Mouse (Mus musculus) left cerebral cortex, adult 2 months (tissue): ENCODE data around the gene Rabep1. TPM values are rescaled to one million over a fixed set of nuclear protein-coding genes. Genes with fewer than 3 reads are reported as not detected.
"Not testable (repeated sequence)": the region's sequence is repeated elsewhere in the genome, so short reads cannot be mapped to it uniquely, and the experiment has no call there.

Experiments used
- DNase-seq, 2 experiments: peaks; one replicate each; pipeline ENCODE4 v3.0.0; 2021 to 2022; ENCODE audit warnings: low spot score in 2 of 2, mixed read lengths in 1 of 2; ENCODE audit errors: extremely low spot score in 1 of 2
- H3K27ac ChIP-seq: fragments of 200-600 bp; 2 replicates; pipeline ENCODE4 v1.8.1; 2022
- H3K4me3 ChIP-seq: fragments of 200-600 bp; 2 replicates; pipeline ENCODE4 v1.8.1; 2022
- CTCF ChIP-seq: fragments of 200-600 bp; IDR thresholded peaks from 2 replicates; pipeline ENCODE4 v1.8.1; 2022; ENCODE audit warnings: antibody characterized with exemption, mild to moderate bottlenecking, moderate library complexity
- intact Hi-C: fragments of 180-260 bp; cut with DNase I; formaldehyde crosslinking; loops from one replicate; pipeline ENCODE4 v1.15.1; 2025
- total RNA-seq, 2 experiments: library from RNA; stranded (reverse); gene quantifications; 2 replicates each; pipeline ENCODE4 v1.2.3; 2021

Rabep1 gene
- total RNA-seq, 2 experiments from 2014 or later = 125 to 132 TPM

DNA sequence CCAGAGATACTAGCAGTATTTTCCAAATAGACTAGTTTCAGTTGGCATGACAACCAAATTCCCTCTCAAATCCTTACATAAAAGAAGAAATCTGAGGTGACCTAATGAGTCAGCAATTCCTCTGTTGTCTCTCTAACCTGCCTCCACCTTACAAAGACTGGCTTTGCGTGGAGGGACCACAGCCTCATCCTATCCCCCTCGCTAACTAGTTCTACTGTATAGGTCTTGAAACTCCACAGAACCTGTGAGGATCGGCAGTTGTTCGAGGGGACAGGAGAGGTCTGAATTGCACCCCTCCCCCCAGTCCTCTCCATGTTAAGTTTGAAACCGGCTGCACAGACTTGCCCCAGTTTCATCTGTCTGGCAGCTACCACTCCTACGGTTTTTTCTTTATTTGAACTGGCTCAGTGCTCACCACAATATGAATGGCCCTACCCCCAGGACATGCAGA lies 9.2 kb upstream of the Rabep1 start:
- Histone ChIP-seq H3K27ac (peak overlapping the region; percentile 70), H3K4me3 (no peak overlapping the region)
- peak in 1 of 2 experiments; percentile 30 for DNase-seq
- TF ChIP-seq CTCF = no peak
- intact Hi-C loops = no loop called here

DNA sequence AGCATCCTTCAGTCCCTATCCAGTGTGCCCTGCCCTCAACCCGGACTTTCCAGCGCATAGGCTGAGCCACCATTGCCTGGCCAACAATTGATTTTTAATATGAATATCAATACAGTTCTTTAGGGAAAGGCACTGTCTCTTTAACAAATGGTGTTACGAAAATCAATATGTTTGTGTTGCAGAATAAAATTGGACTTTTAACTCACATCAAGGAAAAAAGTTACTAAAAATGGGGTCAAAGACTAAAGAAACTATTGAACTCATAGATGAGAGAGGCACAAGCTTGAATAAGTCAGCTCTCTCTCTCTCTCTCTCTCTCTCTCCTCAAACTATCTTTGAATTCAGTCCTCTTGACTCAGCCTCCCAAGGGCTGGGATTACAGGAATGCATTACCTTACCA lies 7.5 kb upstream of the Rabep1 start:
- intact Hi-C loops = no loop called here
- TF ChIP-seq CTCF = no peak
- no peak for DNase-seq
- no peak overlapping the region for H3K27ac ChIP-seq
- H3K4me3 ChIP-seq = no peak overlapping the region

DNA sequence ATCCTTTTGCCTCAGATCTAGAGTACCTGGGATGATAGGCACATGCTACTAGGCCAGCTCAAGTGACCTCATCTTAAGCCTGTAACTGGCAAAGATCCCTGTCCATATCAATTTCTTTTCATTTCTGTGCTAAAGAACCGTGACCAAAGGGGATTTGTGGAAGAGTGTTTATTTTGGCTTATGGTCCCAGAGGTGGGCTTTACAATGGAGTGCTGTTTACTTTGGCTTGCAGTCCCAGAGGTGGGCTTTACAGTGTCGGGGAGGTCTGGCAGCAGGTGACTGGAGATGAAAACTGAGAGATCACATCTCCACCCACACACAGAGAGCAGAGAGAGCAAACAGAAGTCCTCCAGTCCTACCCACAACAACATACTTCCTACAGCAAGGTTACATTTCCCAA lies 6.0 kb upstream of the Rabep1 start:
- Histone ChIP-seq H3K27ac (no peak overlapping the region), H3K4me3 (no peak overlapping the region)
- DNase-seq = no peak
- no peak for TF ChIP-seq CTCF
- intact Hi-C loops = no loop called here

DNA sequence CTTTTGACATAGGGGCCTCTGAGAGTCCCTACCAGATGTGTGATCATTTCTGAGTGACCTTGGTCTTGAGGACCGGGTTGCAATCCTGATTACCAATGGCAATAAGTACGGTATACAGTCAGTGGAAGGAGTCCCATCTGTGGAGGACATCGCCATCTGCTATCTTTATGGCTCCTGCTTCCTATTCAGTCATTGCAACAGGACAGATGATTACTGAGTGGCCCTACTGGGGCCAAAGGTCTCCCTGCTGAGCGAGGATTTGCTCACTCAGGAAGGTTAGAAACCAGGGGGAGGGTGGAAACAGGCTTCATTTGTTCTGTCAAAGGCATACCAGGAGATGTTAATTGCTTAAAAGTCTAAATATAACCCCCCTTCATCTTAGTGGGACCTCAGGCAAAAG lies 1.6 kb upstream of the Rabep1 start:
- Histone ChIP-seq H3K4me3 (no peak overlapping the region), H3K27ac (no peak overlapping the region)
- DNase-seq = no peak
- no peak for TF ChIP-seq CTCF
- intact Hi-C loops = no loop called here

DNA sequence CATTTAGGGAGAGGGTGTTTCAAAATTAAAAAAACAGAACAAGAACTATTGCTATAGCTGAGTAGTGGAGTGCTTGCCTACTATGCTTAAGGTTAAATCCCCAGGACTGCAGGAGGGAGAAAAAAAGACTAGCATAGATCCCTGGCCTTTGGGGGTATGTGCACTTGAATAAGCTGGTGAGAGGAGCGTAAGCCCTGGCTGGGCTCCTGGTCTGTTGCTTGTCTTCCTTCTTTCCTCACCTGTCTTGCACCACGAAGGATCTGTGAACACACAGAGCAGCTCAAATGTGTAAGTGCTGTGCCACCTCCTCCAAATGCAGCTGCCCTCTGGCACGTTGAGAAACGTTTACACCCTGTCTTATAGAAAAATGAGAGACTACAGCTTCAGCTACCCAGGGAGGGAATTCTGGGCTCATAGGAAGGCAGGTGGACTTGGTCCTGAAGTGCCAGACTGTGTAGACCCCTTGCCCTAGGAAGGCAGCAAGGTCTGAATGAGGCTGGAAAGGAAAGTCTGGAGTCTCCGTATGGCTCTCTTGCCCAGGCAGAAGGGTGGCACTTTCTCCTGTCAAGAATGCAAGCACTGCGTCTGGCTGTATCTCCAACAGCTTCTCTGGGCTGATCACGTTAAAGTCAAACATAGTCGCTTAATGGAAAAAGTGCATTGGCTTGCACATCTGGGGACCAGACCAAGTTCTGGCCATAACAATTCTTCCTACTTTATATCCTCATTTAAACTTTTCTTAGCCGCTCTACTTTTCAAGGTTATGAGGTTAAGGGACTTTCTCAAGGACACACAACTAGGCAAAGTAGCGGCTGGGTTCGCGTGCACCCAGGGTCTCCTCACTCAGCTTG lies 652 bp upstream of the Rabep1 start:
- peak overlapping the region; percentile 87 for H3K4me3 ChIP-seq
- peak overlapping the region; percentile 97 for H3K27ac ChIP-seq
- TF ChIP-seq CTCF = no peak
- intact Hi-C loops = no loop called here
- DNase-seq = no peak

DNA sequence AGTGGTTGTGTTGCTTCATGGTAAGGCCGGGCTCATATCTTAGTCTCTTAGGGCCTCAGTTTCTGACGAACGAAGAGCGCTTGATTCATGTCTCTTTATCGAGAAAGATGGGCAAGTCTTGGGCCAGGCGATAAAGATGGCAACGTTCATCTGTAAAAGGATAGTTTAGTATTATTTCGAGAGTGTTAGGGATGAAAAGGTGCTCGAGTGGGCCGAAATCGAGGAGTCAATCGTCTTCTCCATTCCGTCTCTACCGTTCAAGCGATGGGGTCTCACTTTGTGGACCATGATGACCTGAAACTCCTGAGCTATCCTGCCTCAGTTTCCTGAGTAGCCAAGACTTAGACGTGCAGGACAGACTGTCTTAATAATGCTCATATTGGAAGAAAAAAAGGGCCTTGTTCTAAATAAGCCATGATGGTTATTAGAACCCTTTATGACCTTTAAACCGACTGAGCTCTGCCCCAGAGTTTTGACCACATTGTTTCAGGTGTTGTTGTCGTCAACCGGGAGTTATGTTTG lies 940 bp downstream of the Rabep1 start:
- no peak for TF ChIP-seq CTCF
- Histone ChIP-seq H3K4me3 (peak overlapping the region; percentile 87), H3K27ac (peak overlapping the region; percentile 97)
- intact Hi-C loops = no loop called here
- no peak for DNase-seq

DNA sequence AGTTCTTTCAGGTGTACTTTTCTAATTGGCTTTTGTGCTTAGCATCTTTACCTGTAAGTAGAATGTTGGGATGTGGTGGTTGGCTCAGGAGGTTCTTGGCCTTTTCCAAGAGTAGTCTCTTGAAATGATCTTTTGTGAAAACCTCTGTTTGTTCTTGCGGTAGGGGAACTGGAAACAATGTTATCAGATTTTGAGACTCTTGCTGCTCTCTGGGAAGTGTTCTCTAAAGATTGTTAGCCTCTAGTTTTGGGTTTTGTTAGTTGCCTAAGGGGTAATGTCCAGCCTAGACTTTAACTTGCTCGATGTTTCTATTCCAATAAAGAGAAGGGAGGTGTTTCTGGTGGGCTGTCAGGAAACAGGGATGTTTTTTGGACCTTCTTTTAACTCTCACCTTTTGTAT lies 1.5 kb downstream of the Rabep1 start:
- TF ChIP-seq CTCF = no peak
- H3K4me3 ChIP-seq = peak overlapping the region; percentile 87
- no peak overlapping the region; the same call in 1 of the 2 replicates for H3K27ac ChIP-seq
- intact Hi-C loops = no loop called here
- no peak for DNase-seq

DNA sequence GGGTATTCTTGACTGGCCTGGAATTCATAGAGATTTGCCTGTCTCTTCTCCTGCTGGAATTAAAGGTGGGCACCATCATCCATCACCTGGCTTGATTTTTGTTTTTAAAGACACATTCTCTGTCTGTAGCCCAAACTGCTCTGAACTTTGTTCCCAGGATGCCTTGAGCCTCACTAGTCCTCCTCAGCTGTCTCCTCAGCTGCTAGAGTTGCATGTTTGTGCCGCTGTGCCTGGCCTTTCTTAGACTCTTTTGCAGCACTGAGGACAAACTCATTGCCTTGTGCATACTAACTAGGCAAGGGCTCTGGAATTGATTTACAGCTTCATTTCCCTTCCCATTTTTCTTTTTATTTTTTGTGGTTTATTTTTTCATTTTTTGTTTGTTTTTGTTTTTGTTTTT lies 15.8 kb downstream of the Rabep1 start:
- H3K27ac ChIP-seq = no peak overlapping the region
- no peak overlapping the region for H3K4me3 ChIP-seq
- DNase-seq = no peak
- intact Hi-C loops = no loop called here
- TF ChIP-seq CTCF = no peak

DNA sequence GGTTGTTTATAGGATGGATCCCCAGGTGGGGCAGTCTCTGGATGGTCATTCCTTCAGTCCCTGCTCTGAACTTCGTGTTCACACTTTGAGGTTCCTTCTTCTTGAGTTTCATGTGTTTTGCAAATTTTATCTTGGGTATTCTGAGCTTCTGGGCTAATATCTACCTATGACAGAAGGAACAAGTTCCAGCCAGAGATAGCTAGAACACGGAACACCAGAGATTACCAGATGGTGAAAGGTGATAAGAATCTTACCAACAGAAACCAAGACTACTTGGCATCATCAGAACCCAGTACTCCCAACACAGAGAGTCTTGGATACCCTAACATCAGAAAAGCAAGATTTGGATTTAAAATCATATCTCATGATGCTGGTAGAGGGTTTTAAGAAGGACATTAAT lies 18.6 kb downstream of the Rabep1 start:
- DNase-seq, intact Hi-C loops, H3K27ac ChIP-seq, H3K4me3 ChIP-seq: not testable (repeated sequence)

DNA sequence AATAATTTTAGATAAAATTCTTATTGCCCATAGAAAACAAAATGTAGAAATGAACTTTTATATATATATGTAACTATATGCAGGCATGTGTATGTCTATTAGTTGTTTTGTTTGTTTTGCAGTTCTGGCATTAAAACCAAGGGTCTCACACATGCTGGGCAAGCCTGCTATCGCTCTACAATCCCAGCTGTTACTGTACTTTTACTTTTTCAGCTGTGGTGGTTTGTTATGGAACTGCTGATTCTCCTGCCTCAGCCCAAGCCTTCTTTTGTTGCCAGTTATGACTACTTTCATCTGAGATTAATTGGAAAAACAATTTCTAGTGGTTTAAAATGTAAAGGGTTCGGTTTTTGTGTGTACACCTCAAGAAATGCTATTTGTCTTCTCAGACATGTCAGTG lies 20.6 kb downstream of the Rabep1 start:
- H3K4me3 ChIP-seq = no peak overlapping the region

DNA sequence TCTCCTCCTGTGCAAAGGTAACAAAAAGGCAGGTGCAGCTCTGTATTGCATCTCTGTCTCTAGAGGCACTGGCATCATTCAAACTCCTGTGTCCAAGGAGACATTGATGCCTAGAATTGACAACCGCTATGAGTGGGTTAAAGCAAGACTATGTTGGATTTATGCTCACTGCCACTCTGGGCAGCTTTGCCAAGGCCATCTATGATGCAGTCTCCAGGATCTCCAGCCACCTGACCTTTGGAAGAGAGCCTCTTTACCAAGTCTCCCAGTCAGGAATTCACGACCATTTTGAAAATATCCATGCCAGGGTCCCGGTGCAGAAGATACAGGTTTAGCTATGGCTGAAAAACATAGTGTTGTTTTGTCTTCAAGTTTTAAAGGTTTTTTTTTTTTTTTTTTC lies 24.7 kb downstream of the Rabep1 start:
- Histone ChIP-seq H3K4me3 (no peak overlapping the region), H3K27ac (no peak overlapping the region)
- DNase-seq = no peak
- intact Hi-C loops = no loop called here
- no peak for TF ChIP-seq CTCF

More for the DNA sequence above, 20.6 kb downstream of the Rabep1 start:
- intact Hi-C loops = no loop called here
- no peak overlapping the region for H3K27ac ChIP-seq
- no peak for TF ChIP-seq CTCF
- no peak for DNase-seq

DNA sequence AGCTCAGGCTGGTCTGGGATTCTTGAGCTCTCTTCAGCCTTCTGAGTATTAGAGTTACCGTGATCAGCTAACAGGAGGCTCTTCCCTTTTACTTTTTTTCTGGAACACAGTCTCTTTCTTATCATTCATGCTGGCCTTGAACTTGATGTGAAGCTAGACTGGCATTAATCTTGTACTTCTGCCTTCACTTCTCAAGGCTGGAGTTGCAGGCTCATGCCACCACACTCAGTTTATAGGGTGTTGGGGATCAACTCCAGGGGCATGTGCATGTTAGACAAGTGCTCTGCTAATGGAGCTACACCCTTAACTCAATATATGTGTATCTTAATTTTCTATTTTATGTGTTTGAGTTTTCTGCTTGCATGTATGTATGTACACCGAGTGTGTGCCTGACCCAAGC lies 25.2 kb downstream of the Rabep1 start:
- no peak for DNase-seq
- no peak for TF ChIP-seq CTCF
- intact Hi-C loops = no loop called here
- Histone ChIP-seq H3K27ac (no peak overlapping the region), H3K4me3 (no peak overlapping the region)

DNA sequence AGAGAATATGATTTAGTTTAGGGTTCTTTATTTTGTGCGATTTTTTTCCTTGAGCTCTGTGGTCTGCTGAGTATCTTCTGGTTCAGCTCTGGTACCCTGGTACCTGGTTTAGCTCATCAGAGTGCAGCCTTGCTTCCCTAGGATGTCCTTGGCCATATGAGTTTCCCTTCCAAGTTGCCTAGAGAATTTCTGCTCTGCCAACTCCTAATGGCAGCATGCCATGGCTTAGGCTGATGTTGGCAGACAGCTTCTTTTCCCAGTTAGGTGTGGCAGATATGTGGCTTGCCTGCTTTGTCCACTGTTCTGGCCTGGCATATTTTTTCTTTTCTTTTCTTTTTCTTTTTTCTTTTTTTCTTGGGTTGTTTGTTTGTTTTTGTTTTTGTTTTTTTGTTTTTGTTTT lies 25.8 kb downstream of the Rabep1 start:
- peak; percentile 44 to 69 for DNase-seq

More for the DNA sequence above, 25.8 kb downstream of the Rabep1 start:
- intact Hi-C loops = no loop called here
- TF ChIP-seq CTCF = no peak
- Histone ChIP-seq H3K27ac (no peak overlapping the region), H3K4me3 (no peak overlapping the region)
